Mouse (Mus musculus): ENCODE measurements around the gene Fth1.

The Fth1 gene

GRCm38 (mm10) chr19:9980258-9980657 lies at the start of gene Fth1:
Gene Fth1, plus strand, starts transcription at chr19:9980598.
- DNase-seq = no peak

- DNase-seq = peak; percentile 41 to 49
Measured at GRCm38 (mm10) chr19:9931167-9931607, 49.2 kb upstream of the Fth1 start.

GRCm38 (mm10) chr19:9933908-9934307 lies 46.5 kb upstream of the Fth1 start:
- no peak for DNase-seq

- no peak for DNase-seq
Measured at GRCm38 (mm10) chr19:9936579-9936978, 43.8 kb upstream of the Fth1 start.

GRCm38 (mm10) chr19:9937428-9937827 lies 43.0 kb upstream of the Fth1 start:
- no peak for DNase-seq

- no peak for DNase-seq
Measured at GRCm38 (mm10) chr19:9938156-9938823, 42.1 kb upstream of the Fth1 start.

GRCm38 (mm10) chr19:9938824-9939303 lies 41.5 kb upstream of the Fth1 start:
- peak; percentile 53 to 60 for DNase-seq

- DNase-seq = no peak
Measured at GRCm38 (mm10) chr19:9939841-9940240, 40.6 kb upstream of the Fth1 start.

GRCm38 (mm10) chr19:9940903-9941302 lies 39.5 kb upstream of the Fth1 start:
- no peak for DNase-seq

- DNase-seq = no peak
Measured at GRCm38 (mm10) chr19:9941809-9942208, 38.6 kb upstream of the Fth1 start.

- DNase-seq = peak in 1 of 2 experiments; percentile 44
Measured at GRCm38 (mm10) chr19:9942539-9943533, 37.6 kb upstream of the Fth1 start.

GRCm38 (mm10) chr19:9945800-9946564 lies 34.4 kb upstream of the Fth1 start:
- DNase-seq = no peak

GRCm38 (mm10) chr19:9946986-9947385 lies 33.4 kb upstream of the Fth1 start:
- no peak for DNase-seq

GRCm38 (mm10) chr19:9952390-9952789 lies 28.0 kb upstream of the Fth1 start:
- no peak for DNase-seq

- DNase-seq = no peak
Measured at GRCm38 (mm10) chr19:9952912-9953311, 27.5 kb upstream of the Fth1 start.

- peak; percentile 85 to 90 for DNase-seq
Measured at GRCm38 (mm10) chr19:9954055-9954810, 26.2 kb upstream of the Fth1 start.

GRCm38 (mm10) chr19:9954811-9955202 lies 25.6 kb upstream of the Fth1 start:
- DNase-seq = peak; percentile 53 to 57

GRCm38 (mm10) chr19:9955438-9955837 lies 25.0 kb upstream of the Fth1 start:
- no peak for DNase-seq

- no peak for DNase-seq
Measured at GRCm38 (mm10) chr19:9956624-9957388, 23.6 kb upstream of the Fth1 start.

GRCm38 (mm10) chr19:9957965-9958364 lies 22.4 kb upstream of the Fth1 start:
- no peak for DNase-seq

GRCm38 (mm10) chr19:9960769-9961168 lies 19.6 kb upstream of the Fth1 start:
- DNase-seq = peak in 1 of 2 experiments; percentile 4

Measured in lung, postnatal 4 days (tissue).